ENCODE assay signal across 34 mouse cellular contexts in the genomic region with DNA sequence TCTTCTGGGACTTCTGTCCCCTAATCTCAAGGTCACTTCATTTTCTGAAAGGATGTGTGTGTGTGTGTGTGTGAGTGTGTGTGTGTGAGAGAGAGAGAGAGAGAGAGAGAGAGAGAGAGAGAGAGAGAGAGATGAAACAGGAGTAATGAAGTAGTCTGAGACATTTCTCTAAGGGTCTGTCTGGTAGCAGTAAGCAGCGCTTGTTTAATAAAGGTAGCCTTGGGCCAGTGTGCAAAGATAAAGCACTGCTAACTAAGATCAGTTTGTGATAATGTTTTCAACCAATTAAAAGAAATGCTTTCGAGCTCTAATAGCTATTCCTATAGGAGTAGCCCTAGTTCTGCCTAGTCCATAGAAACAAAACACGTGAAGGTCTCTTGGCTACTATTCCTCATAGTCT.
"Had no signal": no experiment of that assay in that cellular context is flagged by ENCODE, and none has a peak within 500 bp of the region (broad histone marks: within the 10 kb centered on the region; RNA-seq: fewer than 3 reads in every experiment).

No protein-coding gene starts in this region.

- H3K4me1 ChIP-seq: heart, embryonic 10.5 days; heart, embryonic 12.5 days; heart, embryonic 13.5 days; heart, embryonic 15.5 days; hindbrain, embryonic 12.5 days; hindbrain, embryonic 13.5 days; hindbrain, embryonic 15.5 days; intestine, embryonic 15.5 days; kidney, embryonic 15.5 days had no signal

- H3K4me2 ChIP-seq: heart, embryonic 11.5 days; heart, embryonic 12.5 days; heart, embryonic 13.5 days; heart, embryonic 15.5 days; hindbrain, embryonic 12.5 days; hindbrain, embryonic 13.5 days; hindbrain, embryonic 14.5 days; hindbrain, embryonic 15.5 days; intestine, embryonic 15.5 days; kidney, embryonic 15.5 days had no signal

- DNase-seq: heart, adult 18-20 months; heart, adult 2 months; heart, postnatal 10 days; heart, postnatal 14 days; heart, postnatal 36 days; heart, postnatal 4 days; kidney, adult 11 months; kidney, adult 18-20 months; kidney, adult 2 months; kidney, adult 8-10 months; kidney, adult 9 months; kidney, postnatal 10 days; kidney, postnatal 14 days; kidney, postnatal 25 days; kidney, postnatal 36 days; kidney, postnatal 4 days; layer of hippocampus, adult 9-11 months; layer of hippocampus, postnatal 36 days had no signal

- H3K27me3 ChIP-seq: heart, embryonic 12.5 days; heart, embryonic 13.5 days; heart, embryonic 15.5 days; hindbrain, embryonic 12.5 days; hindbrain, embryonic 13.5 days; hindbrain, embryonic 15.5 days; intestine, embryonic 15.5 days; kidney, embryonic 15.5 days had no signal

- H3K27ac ChIP-seq: heart, adult 2 months; heart, embryonic 10.5 days; heart, embryonic 13.5 days; heart, embryonic 15.5 days; hindbrain, embryonic 12.5 days; hindbrain, embryonic 13.5 days; hindbrain, embryonic 14.5 days; hindbrain, embryonic 15.5 days; intestine, embryonic 15.5 days; kidney, embryonic 15.5 days; kidney, postnatal 0 days; layer of hippocampus, adult 2 months had no signal

- H3K4me3 ChIP-seq: heart, adult 2 months; heart, embryonic 10.5 days; heart, embryonic 12.5 days; heart, embryonic 13.5 days; heart, embryonic 15.5 days; hindbrain, embryonic 12.5 days; hindbrain, embryonic 13.5 days; hindbrain, embryonic 15.5 days; intestine, embryonic 15.5 days; kidney, embryonic 15.5 days; layer of hippocampus, adult 2 months had no signal

- H3K9me3 ChIP-seq: heart, embryonic 10.5 days; heart, embryonic 12.5 days; heart, embryonic 13.5 days; heart, embryonic 15.5 days; hindbrain, embryonic 12.5 days; hindbrain, embryonic 13.5 days; hindbrain, embryonic 15.5 days; intestine, embryonic 15.5 days; kidney, embryonic 15.5 days had no signal

- ATAC-seq: inflammation-experienced regulatory T-cells, adult 6 months; intestine, embryonic 15.5 days; intestine, embryonic 16.5 days; intestine, postnatal 0 days had no signal

- H3K9ac ChIP-seq: heart, embryonic 12.5 days; heart, embryonic 13.5 days; heart, embryonic 15.5 days; hindbrain, embryonic 12.5 days; hindbrain, embryonic 13.5 days; hindbrain, embryonic 14.5 days; hindbrain, embryonic 15.5 days; intestine, embryonic 15.5 days; kidney, embryonic 15.5 days had no signal

- H3K36me3 ChIP-seq: heart, embryonic 10.5 days; heart, embryonic 12.5 days; heart, embryonic 13.5 days; heart, embryonic 15.5 days; hindbrain, embryonic 12.5 days; hindbrain, embryonic 13.5 days; hindbrain, embryonic 15.5 days; intestine, embryonic 15.5 days; kidney, embryonic 15.5 days had no signal
